Mouse (Mus musculus) limb, embryonic 13.5 days (tissue): ENCODE results near the gene 4933400A11Rik. TPM values are rescaled to one million over a fixed set of nuclear protein-coding genes. Genes with fewer than 3 reads are reported as not detected.

Experiments
- ATAC-seq: fragments of 200-750 bp; cut with Nextera tagmentation; 2 replicates; pipeline ENCODE4 v1.8.0; 2017; ENCODE audit warnings: low read depth, moderate number of reproducible peaks, moderate TSS enrichment; ENCODE audit not compliant: low FRiP score
- H3K27ac ChIP-seq: fragments of 300-500 bp; sonication (generic); 2 replicates; pipeline ENCODE4 v1.5.1; 2015; ENCODE audit warnings: inconsistent platforms, mild to moderate bottlenecking, moderate library complexity
- H3K27me3 ChIP-seq: fragments of 300-500 bp; sonication (generic); 2 replicates; pipeline ENCODE4 v1.6.1; 2015; ENCODE audit warnings: mild to moderate bottlenecking, inconsistent platforms
- H3K36me3 ChIP-seq: fragments of 300-500 bp; sonication (generic); 2 replicates; pipeline ENCODE4 v1.6.1; 2015; ENCODE audit warnings: inconsistent platforms, mild to moderate bottlenecking, moderate library complexity
- H3K4me1 ChIP-seq: fragments of 300-500 bp; sonication (generic); 2 replicates; pipeline ENCODE4 v1.6.1; 2015; ENCODE audit warnings: inconsistent platforms
- H3K4me2 ChIP-seq: fragments of 300-500 bp; sonication (generic); replicated peaks from 2 replicates; pipeline ENCODE4 v1.6.1; 2015; ENCODE audit warnings: inconsistent platforms, mild to moderate bottlenecking, moderate library complexity
- H3K4me3 ChIP-seq: fragments of 300-500 bp; sonication (generic); 2 replicates; pipeline ENCODE4 v1.5.1; 2015; ENCODE audit warnings: moderate library complexity, mild to moderate bottlenecking, inconsistent platforms
- H3K9ac ChIP-seq: fragments of 300-500 bp; sonication (generic); 2 replicates; pipeline ENCODE4 v1.6.1; 2015; ENCODE audit warnings: mild to moderate bottlenecking, inconsistent platforms
- H3K9me3 ChIP-seq: fragments of 300-500 bp; sonication (generic); 2 replicates; pipeline ENCODE4 v1.6.1; 2016; ENCODE audit warnings: inconsistent platforms
- WGBS: fragments of 180-500 bp; shearing (Covaris S2); methylation state at CpG from one replicate; pipeline ENCODE4 v1.1.7; 2015; 5-methylcytosine and 5-hydroxymethylcytosine counted together
- polyA plus RNA-seq: library from polyadenylated mRNA; unstranded; fragments of >200 nt; fragmentation: Nextera tagmentation; extraction: Ambion mirVana; gene quantifications from 2 replicates; pipeline ENCODE4 v1.2.1, GENCODE M21; 2015

4933400A11Rik gene
- polyA plus RNA-seq, 1 experiment from 2014 or later = 0.34 TPM

DNA sequence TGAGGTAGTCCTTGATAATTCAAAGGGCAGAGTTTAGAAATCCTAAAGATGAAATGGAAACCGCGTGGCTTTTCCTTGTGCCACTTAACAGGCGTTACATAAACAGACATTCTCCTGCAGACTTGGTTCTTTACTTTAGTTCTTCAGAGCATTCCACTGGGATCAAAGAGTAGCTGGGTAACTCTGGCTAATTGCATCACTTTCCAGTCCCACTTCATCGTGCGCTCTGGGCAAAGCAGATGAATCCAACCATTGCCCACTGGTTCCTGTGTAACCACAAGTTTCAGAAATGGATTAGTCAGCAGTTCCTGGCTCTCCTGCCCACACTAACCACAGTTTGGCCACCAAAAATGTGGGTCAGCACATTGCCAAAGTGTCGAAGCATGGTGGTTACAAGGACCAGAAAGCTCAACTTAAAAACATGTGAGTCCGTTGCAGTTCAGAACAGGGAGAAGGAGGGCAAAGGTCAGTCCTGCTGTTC, 15.4 kb upstream of the 4933400A11Rik start:
- no peak overlapping the region for H3K27ac ChIP-seq
- H3K4me3 ChIP-seq = no peak overlapping the region
- no peaks in the 10 kb centered on the region for H3K9me3 ChIP-seq
- peaks cover 9% of the 10 kb centered on the region; the same call in 1 of the 2 replicates for H3K27me3 ChIP-seq
- no peak overlapping the region for H3K9ac ChIP-seq
- H3K4me2 ChIP-seq = no peak overlapping the region
- ATAC-seq = no peak
- no peaks in the 10 kb centered on the region for H3K36me3 ChIP-seq
- H3K4me1 ChIP-seq = no peaks in the 10 kb centered on the region
- 44% methylated on average over 7 of the region's 7 CpGs for WGBS

DNA sequence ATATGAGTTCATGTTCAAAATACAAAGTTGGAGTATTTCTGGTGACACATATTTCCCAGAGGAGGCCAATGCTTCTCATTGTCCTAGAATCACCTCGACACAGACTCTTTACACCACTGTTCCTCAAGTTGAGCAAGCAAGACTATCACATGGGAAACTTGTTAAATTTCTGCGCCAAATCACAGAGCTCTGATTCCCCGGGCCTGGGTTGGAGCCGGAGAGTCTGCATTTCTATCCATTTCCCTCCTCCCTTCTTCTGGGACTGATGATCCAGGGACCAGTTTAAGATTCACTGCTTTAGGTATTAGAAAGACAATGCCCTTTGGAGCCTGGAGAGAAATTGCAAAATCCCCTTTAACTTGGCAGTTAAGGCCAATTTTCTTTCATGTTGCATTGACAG, 15.0 kb upstream of the 4933400A11Rik start:
- Histone ChIP-seq H3K4me1 (no peaks in the 10 kb centered on the region), H3K4me2 (no peak overlapping the region), H3K9me3 (no peaks in the 10 kb centered on the region), H3K36me3 (no peaks in the 10 kb centered on the region), H3K27me3 (peaks cover 13% of the 10 kb centered on the region; the same call in 1 of the 2 replicates), H3K4me3 (no peak overlapping the region), H3K9ac (no peak overlapping the region), H3K27ac (no peak overlapping the region)
- WGBS = 49% methylated on average over 4 of the region's 4 CpGs
- ATAC-seq = no peak

DNA sequence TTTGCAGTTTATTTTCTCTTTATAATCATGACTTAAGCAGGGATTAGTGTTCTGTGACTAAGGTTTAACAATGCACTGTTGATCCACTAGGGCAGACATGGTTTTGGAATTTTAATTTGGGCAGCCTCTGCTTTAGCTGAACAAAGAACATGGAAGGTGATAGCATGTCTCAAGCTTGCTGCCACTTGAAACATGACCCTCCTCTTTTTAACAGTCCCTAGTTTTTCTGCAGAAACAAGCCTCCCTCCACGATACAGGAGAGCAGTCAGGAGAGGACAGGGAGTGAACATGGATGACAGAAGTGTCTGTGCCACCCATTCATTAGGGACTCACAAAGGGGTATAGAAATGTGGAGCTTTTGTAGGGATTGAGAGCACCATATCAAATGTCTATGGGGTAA, 13.4 kb upstream of the 4933400A11Rik start:
- peak; percentile 66 for ATAC-seq

DNA sequence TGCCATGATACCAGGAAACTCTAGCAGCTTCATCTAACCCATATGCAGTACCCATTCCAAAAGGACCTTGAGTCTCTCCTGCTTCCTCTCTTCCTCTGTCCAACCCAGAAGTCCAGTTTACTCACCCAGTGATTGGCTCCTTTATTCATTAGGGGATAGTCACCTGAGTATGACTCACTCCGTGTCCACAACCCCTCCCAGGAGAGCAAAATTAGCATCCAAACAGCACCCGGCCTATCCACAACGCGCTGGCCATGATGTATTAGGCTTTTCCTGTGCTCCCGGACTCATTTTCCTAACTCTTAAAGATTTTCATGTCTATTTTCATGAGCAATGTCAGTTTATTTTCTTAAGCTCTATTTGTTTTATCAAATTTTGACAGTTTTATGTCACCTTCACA, 10.3 kb upstream of the 4933400A11Rik start:
- no peak overlapping the region for H3K27ac ChIP-seq
- no peak for ATAC-seq
- H3K4me2 ChIP-seq = no peak overlapping the region
- no peaks in the 10 kb centered on the region for H3K9me3 ChIP-seq
- no peaks in the 10 kb centered on the region for H3K4me1 ChIP-seq
- WGBS = 78% methylated on average over 5 of the region's 5 CpGs
- no peak overlapping the region for H3K4me3 ChIP-seq
- H3K36me3 ChIP-seq = no peaks in the 10 kb centered on the region
- no peak overlapping the region for H3K9ac ChIP-seq
- peaks cover 8% of the 10 kb centered on the region; the same call in 1 of the 2 replicates for H3K27me3 ChIP-seq

More for the DNA sequence above, 13.4 kb upstream of the 4933400A11Rik start:
- H3K27ac ChIP-seq = no peak overlapping the region
- 15% methylated on average over 1 of the region's 1 CpGs for WGBS
- H3K4me3 ChIP-seq = no peak overlapping the region
- H3K4me2 ChIP-seq = no peak overlapping the region
- H3K27me3 ChIP-seq = peaks cover 11% of the 10 kb centered on the region; the same call in 1 of the 2 replicates
- H3K9me3 ChIP-seq = no peaks in the 10 kb centered on the region
- H3K9ac ChIP-seq = no peak overlapping the region
- H3K4me1 ChIP-seq = no peaks in the 10 kb centered on the region
- no peaks in the 10 kb centered on the region for H3K36me3 ChIP-seq

DNA sequence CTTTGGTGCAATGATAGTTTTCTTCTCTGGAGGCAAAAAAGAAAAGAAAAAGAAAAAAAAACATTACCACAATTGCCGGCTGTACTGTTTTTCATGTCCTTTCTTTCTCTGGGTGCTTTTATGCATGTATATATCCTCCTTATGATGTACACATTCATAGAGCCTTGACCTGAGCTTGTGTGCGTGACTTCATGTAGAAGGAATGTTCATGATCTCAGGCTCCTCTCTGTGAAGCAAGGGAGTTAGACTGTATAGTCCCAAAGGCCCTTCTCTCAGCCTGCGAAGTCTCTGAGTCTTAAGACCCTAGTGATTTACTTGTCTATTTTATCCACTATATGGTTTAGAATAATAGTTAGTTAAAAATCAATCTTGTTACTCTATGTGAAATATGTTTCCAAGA, 21.4 kb downstream of the 4933400A11Rik start:
- WGBS = 74% methylated on average over 3 of the region's 3 CpGs
- Histone ChIP-seq H3K9me3 (no peaks in the 10 kb centered on the region), H3K9ac (no peak overlapping the region), H3K4me2 (no peak overlapping the region), H3K4me1 (no peaks in the 10 kb centered on the region), H3K36me3 (no peaks in the 10 kb centered on the region), H3K4me3 (no peak overlapping the region), H3K27ac (no peak overlapping the region), H3K27me3 (peaks cover 17% of the 10 kb centered on the region; the same call in 1 of the 2 replicates)
- no peak for ATAC-seq

DNA sequence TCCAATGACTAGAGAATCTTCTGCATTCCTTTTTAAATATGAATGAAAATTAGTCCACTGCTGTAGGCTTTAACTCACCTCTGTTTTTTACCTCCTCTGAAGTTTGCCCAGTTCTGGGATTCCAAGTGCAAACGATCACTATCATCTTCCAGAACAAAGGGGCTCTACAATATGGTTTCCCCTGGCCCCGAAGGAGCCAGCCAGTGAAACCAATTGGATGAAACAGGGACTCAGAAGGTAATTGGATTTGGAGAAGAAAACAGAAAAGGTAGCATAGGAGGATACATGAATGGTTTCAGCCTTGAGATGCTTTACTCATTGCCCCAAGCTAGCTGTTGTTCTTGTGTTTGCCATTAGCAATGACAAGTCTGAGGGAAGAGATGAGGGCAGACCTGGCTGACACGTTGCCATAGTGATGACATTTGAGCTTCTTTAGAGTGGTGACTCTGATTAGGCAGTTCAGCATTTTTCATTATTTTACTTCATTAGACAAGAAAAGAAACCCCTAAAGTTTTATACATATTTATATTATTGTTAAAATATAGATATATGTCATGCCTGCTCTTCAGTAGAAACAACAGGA, 44.0 kb downstream of the 4933400A11Rik start:
- no peak for ATAC-seq
- Histone ChIP-seq H3K9me3 (no peaks in the 10 kb centered on the region), H3K4me1 (no peaks in the 10 kb centered on the region), H3K27me3 (peaks cover 24% of the 10 kb centered on the region; the same call in 1 of the 2 replicates), H3K27ac (no peak overlapping the region), H3K4me2 (no peak overlapping the region), H3K36me3 (no peaks in the 10 kb centered on the region), H3K4me3 (no peak overlapping the region), H3K9ac (no peak overlapping the region)
- WGBS = 59% methylated on average over 3 of the region's 3 CpGs

Other genes starting within 250 kb of the 4933400A11Rik start
- gene Mid1, start 94.4 kb downstream of the 4933400A11Rik start, polyA plus RNA-seq = 10.4 and 10.7 TPM in 2 replicates
- gene Gm21887, start 230.0 kb upstream of the 4933400A11Rik start, polyA plus RNA-seq = 209 and 230 TPM in 2 replicates